Mouse (Mus musculus): ENCODE measurements around the gene St6gal2. TPM values are rescaled to one million over a fixed set of nuclear protein-coding genes. Genes with fewer than 3 reads are reported as not detected.

St6gal2 gene
- polyA plus RNA-seq, 1 experiment from 2014 or later = 1.4 TPM

Other genes with a start within 250 kb of the St6gal2 start
- gene Vmn2r118, start 179.8 kb downstream of the St6gal2 start, polyA plus RNA-seq (2014; fragmentation: Nextera tagmentation; extraction: Ambion mirVana) = not detected in 2 replicates